Mouse (Mus musculus) gastrocnemius, adult 2 months (tissue): Measurements from ENCODE around the gene Npm1. TPM values are rescaled to one million over a fixed set of nuclear protein-coding genes. Genes with fewer than 3 reads are reported as not detected.

Experiments
- DNase-seq: peaks from one replicate; pipeline ENCODE4 v3.0.0; 2022
- H3K27ac ChIP-seq: fragments of 200-600 bp; 2 replicates; pipeline ENCODE4 v1.8.1; 2022; ENCODE audit warnings: mild to moderate bottlenecking
- H3K4me3 ChIP-seq: fragments of 200-600 bp; 2 replicates; pipeline ENCODE4 v1.8.1; 2022; ENCODE audit warnings: mild to moderate bottlenecking, moderate library complexity
- CTCF ChIP-seq: fragments of 200-600 bp; IDR thresholded peaks from 2 replicates; pipeline ENCODE4 v1.8.1; 2022; ENCODE audit warnings: antibody characterized with exemption, mild to moderate bottlenecking, moderate library complexity
- intact Hi-C: fragments of 180-260 bp; cut with DNase I; formaldehyde crosslinking; loops from one replicate; pipeline ENCODE4 v1.15.1; 2025
- long read RNA-seq, 2 experiments: library from polyadenylated mRNA; stranded (forward); transcript quantifications; one replicate each; pipeline ENCODE4 v2.0.0; 2021
- total RNA-seq, 2 experiments: library from RNA; stranded (reverse); gene quantifications; 2 replicates each; pipeline ENCODE4 v1.2.3; 2021

Gene Npm1
- 100 to 1,000 TPM; 129 to 144 TPM for total RNA-seq
- long read RNA-seq, experiment 1, transcript Npm1-201 (11 exons, 1,633 nt) = major isoform, 57 of 57 reads
- long read RNA-seq, experiment 1, partial matches to known transcripts = 0 of 57 reads
- long read RNA-seq, experiment 1, other reads (novel, unspliced or antisense) = 0 of 57 reads
- long read RNA-seq, experiment 2, transcript Npm1-201 (11 exons, 1,633 nt) = major isoform, 75 of 83 reads
- long read RNA-seq, experiment 2, partial matches to known transcripts = 4 of 83 reads
- long read RNA-seq, experiment 2, other reads (novel, unspliced or antisense) = 3 of 83 reads

- DNase-seq = peak; percentile 99
- peak within 1 kb of the TSS; percentile 97 for H3K4me3 ChIP-seq
- peak within 1 kb of the TSS; percentile 96 for H3K27ac ChIP-seq
- intact Hi-C loops = no loop called here
- TF ChIP-seq CTCF = no peak
Measured at GRCm38 (mm10) chr11:33162998-33163506, at the start of gene Npm1. TSS of gene Npm1 (minus strand) at chr11:33163206.

- no peak for TF ChIP-seq CTCF
- Histone ChIP-seq H3K4me3 (no peak overlapping the region), H3K27ac (no peak overlapping the region)
- intact Hi-C loops = no loop called here
- DNase-seq = no peak
Measured at GRCm38 (mm10) chr11:33207411-33207810, 44.4 kb upstream of the Npm1 start.

- TF ChIP-seq CTCF = no peak
- no peak for DNase-seq
- H3K27ac ChIP-seq = no peak overlapping the region
- no peak overlapping the region for H3K4me3 ChIP-seq
- intact Hi-C loops = no loop called here
Measured at GRCm38 (mm10) chr11:33204966-33205365, 42.0 kb upstream of the Npm1 start.

GRCm38 (mm10) chr11:33204329-33204705 is 41.3 kb upstream of the Npm1 start:
- H3K27ac ChIP-seq = no peak overlapping the region
- intact Hi-C loops = no loop called here
- TF ChIP-seq CTCF = no peak
- no peak overlapping the region for H3K4me3 ChIP-seq
- no peak for DNase-seq

- H3K4me3 ChIP-seq = peak within 1 kb of the TSS; percentile 44
- intact Hi-C loops = no loop called here
- TF ChIP-seq CTCF = no peak
- DNase-seq = no peak
- no peak within 1 kb of the TSS for H3K27ac ChIP-seq
Measured at GRCm38 (mm10) chr11:33203383-33204328, 40.6 kb upstream of the Npm1 start, which contains the start of gene Tlx3. TSS of gene Tlx3 (minus strand) at chr11:33203589.

GRCm38 (mm10) chr11:33202972-33203371 is 40.0 kb upstream of the Npm1 start:
- intact Hi-C loops = no loop called here
- TF ChIP-seq CTCF = no peak
- H3K4me3 ChIP-seq = peak overlapping the region; percentile 44
- no peak for DNase-seq
- H3K27ac ChIP-seq = no peak overlapping the region

GRCm38 (mm10) chr11:33202296-33202695 is 39.3 kb upstream of the Npm1 start:
- intact Hi-C loops = no loop called here
- Histone ChIP-seq H3K4me3 (peak overlapping the region; percentile 35), H3K27ac (no peak overlapping the region)
- DNase-seq = no peak
- peak; percentile 24; the same call in 1 of the 2 replicates for TF ChIP-seq CTCF

GRCm38 (mm10) chr11:33201626-33202010 is 38.6 kb upstream of the Npm1 start:
- intact Hi-C loops = no loop called here
- H3K4me3 ChIP-seq = peak overlapping the region; percentile 51
- DNase-seq = no peak
- no peak for TF ChIP-seq CTCF
- H3K27ac ChIP-seq = no peak overlapping the region

GRCm38 (mm10) chr11:33200764-33201625 is 38.0 kb upstream of the Npm1 start:
- Histone ChIP-seq H3K27ac (no peak overlapping the region), H3K4me3 (peak overlapping the region; percentile 51)
- TF ChIP-seq CTCF = no peak
- intact Hi-C loops = no loop called here
- peak; percentile 35 for DNase-seq

GRCm38 (mm10) chr11:33199906-33200763 is 37.1 kb upstream of the Npm1 start:
- intact Hi-C loops = no loop called here
- no peak for DNase-seq

GRCm38 (mm10) chr11:33199117-33199514 is 36.1 kb upstream of the Npm1 start:
- intact Hi-C loops = no loop called here
- no peak for DNase-seq
- H3K4me3 ChIP-seq = no peak overlapping the region
- TF ChIP-seq CTCF = no peak
- no peak overlapping the region for H3K27ac ChIP-seq

More at GRCm38 (mm10) chr11:33199906-33200763, 37.1 kb upstream of the Npm1 start:
- TF ChIP-seq CTCF = no peak
- H3K27ac ChIP-seq = no peak overlapping the region
- H3K4me3 ChIP-seq = peak overlapping the region; percentile 51
